7 mouse cellular contexts compared by ENCODE assay signal in genomic region chr9:110380662-110381061, GRCm38 (mm10). TPM values are rescaled to one million over a fixed set of nuclear protein-coding genes. Genes with fewer than 3 reads are reported as not detected.
DNase-seq lines count a peak whose midpoint lies in the region; ATAC-seq and TF ChIP-seq lines count a peak whose summit lies in the region.

No protein-coding gene starts in this region.

- no peaks in the 10 kb centered on the region for H3K9me3 ChIP-seq in kidney, postnatal 0 days (replicated peaks; ENCODE audit: low read length)
- H3K9me3 ChIP-seq in hindbrain, embryonic 13.5 days, result no peaks in the 10 kb centered on the region

- TF ChIP-seq CTCF in kidney, postnatal 0 days (IDR thresholded peaks at IDR 0.05; ENCODE audit: low read depth), result no peak

- H3K27ac ChIP-seq in kidney, postnatal 0 days, result no peak overlapping the region
- no peak overlapping the region for H3K27ac ChIP-seq in hindbrain, embryonic 13.5 days

- peak; percentile 27 for DNase-seq in kidney, postnatal 0 days (ENCODE audit: low spot score)
- no peak for DNase-seq in kidney, adult 18-20 months
- peak; percentile 68 for DNase-seq in adrenal gland, adult 2 months
- DNase-seq in lung, postnatal 36 days, result peak; percentile 36
- DNase-seq in gastrocnemius, adult 18-20 months (ENCODE audit: low spot score), result no peak
- DNase-seq in layer of hippocampus, adult 9-10 months (ENCODE audit: low spot score), result no peak

- H3K4me3 ChIP-seq in kidney, postnatal 0 days (replicated peaks; ENCODE audit: low read depth, low read length), result no peak overlapping the region
- H3K4me3 ChIP-seq in hindbrain, embryonic 13.5 days, result no peak overlapping the region

- no peaks in the 10 kb centered on the region for H3K27me3 ChIP-seq in kidney, postnatal 0 days (ENCODE audit: insufficient read depth, low read length)
- H3K27me3 ChIP-seq in hindbrain, embryonic 13.5 days, result no peaks in the 10 kb centered on the region

- no peaks in the 10 kb centered on the region for H3K4me1 ChIP-seq in kidney, postnatal 0 days (replicated peaks; ENCODE audit: insufficient read depth, low read length)
- no peaks in the 10 kb centered on the region for H3K4me1 ChIP-seq in hindbrain, embryonic 13.5 days (replicated peaks)

- H3K9ac ChIP-seq in kidney, postnatal 0 days (ENCODE audit: low read depth, low read length), result no peak overlapping the region
- no peak overlapping the region for H3K9ac ChIP-seq in hindbrain, embryonic 13.5 days

- peak; percentile 70; the same call in 1 of the 2 replicates for ATAC-seq in kidney, postnatal 0 days (replicated peaks; ENCODE audit: low FRiP score, low read depth)
- 0 out of 2 replicates have a peak, but pooled peaks have one; percentile 41 for ATAC-seq in hindbrain, embryonic 13.5 days (ENCODE audit: low FRiP score)

- H3K4me2 ChIP-seq in kidney, postnatal 0 days (ENCODE audit: low read length), result peak overlapping the region; percentile 30; the same call in 1 of the 2 replicates
- no peak overlapping the region for H3K4me2 ChIP-seq in hindbrain, embryonic 13.5 days

- WGBS in kidney, postnatal 0 days, result 45% methylated on average over 21 of the region's 21 CpGs
- 49% methylated on average over 21 of the region's 21 CpGs for WGBS in hindbrain, embryonic 13.5 days

- H3K36me3 ChIP-seq in kidney, postnatal 0 days (ENCODE audit: insufficient read depth, low read length), result peaks cover 49% of the 10 kb centered on the region
- peaks cover 97% of the 10 kb centered on the region for H3K36me3 ChIP-seq in hindbrain, embryonic 13.5 days

RNA-seq across cellular contexts. Expression of gene Ptpn23, which starts 27.4 kb away (rescaled TPM):
- polyA plus RNA-seq in kidney, postnatal 0 days (2015; fragmentation: Nextera tagmentation; extraction: Ambion mirVana), result 11.7 and 11.8 TPM in 2 replicates
- 10 to 100 TPM; 62.9 to 72.5 TPM for total RNA-seq in adrenal gland, adult 2 months (2021)
- 64.5 and 88.5 TPM in 2 replicates for polyA plus RNA-seq in adrenal gland, adult 2 months (2012; rRNA removed)
- polyA plus RNA-seq in hindbrain, embryonic 13.5 days (2015; fragmentation: Nextera tagmentation; extraction: Ambion mirVana), result 23.4 and 25.2 TPM in 2 replicates
- total RNA-seq in gastrocnemius, adult 18-20 months (2021), result 10 to 100 TPM in 1 of 2 experiments, 1 to 10 TPM in 1; 9.3 to 10.9 TPM

RNA-seq across cellular contexts. Expression of gene Ngp, which starts 38.9 kb away (rescaled TPM):
- polyA plus RNA-seq in kidney, postnatal 0 days (2015; fragmentation: Nextera tagmentation; extraction: Ambion mirVana), result 3.0 and 3.9 TPM in 2 replicates
- 1 to 10 TPM in 1 of 2 experiments, not detected in 1; 2.2 TPM for total RNA-seq in adrenal gland, adult 2 months (2021)
- polyA plus RNA-seq in adrenal gland, adult 2 months (2012; rRNA removed), result not detected in 2 replicates
- 1.4 and 2.8 TPM in 2 replicates for polyA plus RNA-seq in hindbrain, embryonic 13.5 days (2015; fragmentation: Nextera tagmentation; extraction: Ambion mirVana)
- not detected for total RNA-seq in gastrocnemius, adult 18-20 months (2021)

RNA-seq across cellular contexts. Expression of gene Scap, which starts 47.6 kb away (rescaled TPM):
- polyA plus RNA-seq in kidney, postnatal 0 days (2015; fragmentation: Nextera tagmentation; extraction: Ambion mirVana), result 32.1 and 33.4 TPM in 2 replicates
- 100 to 1,000 TPM in 1 of 2 experiments, 10 to 100 TPM in 1; 98.3 to 148 TPM for total RNA-seq in adrenal gland, adult 2 months (2021)
- polyA plus RNA-seq in adrenal gland, adult 2 months (2012; rRNA removed), result 99.4 and 112 TPM in 2 replicates
- 45.3 and 46.2 TPM in 2 replicates for polyA plus RNA-seq in hindbrain, embryonic 13.5 days (2015; fragmentation: Nextera tagmentation; extraction: Ambion mirVana)
- 10 to 100 TPM; 13.9 to 16.4 TPM for total RNA-seq in gastrocnemius, adult 18-20 months (2021)

Comparison
In these comparisons a context has a peak if more than half of its experiments do, and no peak if none do; other contexts are left out.
1. DNase-seq: peak in kidney, postnatal 0 days (single experiment), adrenal gland, adult 2 months (single experiment) and lung, postnatal 36 days (single experiment); none in kidney, adult 18-20 months (single experiment), gastrocnemius, adult 18-20 months (single experiment) and layer of hippocampus, adult 9-10 months (single experiment).